Mouse (Mus musculus) heart, embryonic 11.5 days (tissue): Measurements from ENCODE around the gene 4930407I10Rik. TPM values are rescaled to one million over a fixed set of nuclear protein-coding genes. Genes with fewer than 3 reads are reported as not detected.
A peak's percentile ranks its signal among the peaks of the same experiment; 100 is the strongest.

ENCODE experiments used
- ATAC-seq: fragments of 200-750 bp; cut with Nextera tagmentation; replicated peaks from 2 replicates; pipeline ENCODE4 v1.8.0; 2017; ENCODE audit warnings: moderate library complexity; ENCODE audit not compliant: insufficient number of reproducible peaks, low FRiP score, low TSS enrichment
- H3K27ac ChIP-seq: fragments of 300-500 bp; sonication (generic); 2 replicates; pipeline ENCODE4 v1.5.1; 2014; ENCODE audit warnings: mild to moderate bottlenecking, low read depth, low read length
- H3K27me3 ChIP-seq: fragments of 300-500 bp; sonication (generic); 2 replicates; pipeline ENCODE4 v1.6.1; 2014; ENCODE audit warnings: mild to moderate bottlenecking, low read length, mixed read lengths; ENCODE audit not compliant: control insufficient read depth, insufficient read depth
- H3K36me3 ChIP-seq: fragments of 300-500 bp; sonication (generic); 2 replicates; pipeline ENCODE4 v1.6.1; 2014; ENCODE audit warnings: mild to moderate bottlenecking, low read length, moderate library complexity, mixed read lengths; ENCODE audit not compliant: control insufficient read depth, insufficient read depth
- H3K4me1 ChIP-seq: fragments of 300-500 bp; sonication (generic); 2 replicates; pipeline ENCODE4 v1.6.1; 2014; ENCODE audit warnings: low read length; ENCODE audit not compliant: control insufficient read depth, insufficient read depth
- H3K4me2 ChIP-seq: fragments of 300-500 bp; sonication (generic); 2 replicates; pipeline ENCODE4 v1.6.1; 2014; ENCODE audit warnings: mild to moderate bottlenecking, moderate library complexity
- H3K4me3 ChIP-seq: fragments of 300-500 bp; sonication (generic); 2 replicates; pipeline ENCODE4 v1.5.1; 2014; ENCODE audit warnings: low read depth, low read length
- H3K9ac ChIP-seq: fragments of 300-500 bp; sonication (generic); 2 replicates; pipeline ENCODE4 v1.6.1; 2014; ENCODE audit warnings: mild to moderate bottlenecking, low read depth, low read length, moderate library complexity
- H3K9me3 ChIP-seq: fragments of 300-500 bp; sonication (generic); replicated peaks from 2 replicates; pipeline ENCODE4 v1.6.1; 2016; ENCODE audit warnings: low read length; ENCODE audit not compliant: control insufficient read depth
- WGBS: fragments of 180-500 bp; shearing (Covaris S2); extraction: QIAGEN DNeasy Blood & Tissue Kit; methylation state at CpG from one replicate; pipeline ENCODE4 v1.1.7; 2014; ENCODE audit not compliant: insufficient replicate concordance; 5-methylcytosine and 5-hydroxymethylcytosine counted together
- polyA plus RNA-seq: library from polyadenylated mRNA; unstranded; fragments of >200 nt; fragmentation: Nextera tagmentation; extraction: Ambion mirVana; gene quantifications from 2 replicates; pipeline ENCODE4 v1.2.1, GENCODE M21; 2014

The 4930407I10Rik gene
- polyA plus RNA-seq, 1 experiment from 2014 or later, result not detected

DNA sequence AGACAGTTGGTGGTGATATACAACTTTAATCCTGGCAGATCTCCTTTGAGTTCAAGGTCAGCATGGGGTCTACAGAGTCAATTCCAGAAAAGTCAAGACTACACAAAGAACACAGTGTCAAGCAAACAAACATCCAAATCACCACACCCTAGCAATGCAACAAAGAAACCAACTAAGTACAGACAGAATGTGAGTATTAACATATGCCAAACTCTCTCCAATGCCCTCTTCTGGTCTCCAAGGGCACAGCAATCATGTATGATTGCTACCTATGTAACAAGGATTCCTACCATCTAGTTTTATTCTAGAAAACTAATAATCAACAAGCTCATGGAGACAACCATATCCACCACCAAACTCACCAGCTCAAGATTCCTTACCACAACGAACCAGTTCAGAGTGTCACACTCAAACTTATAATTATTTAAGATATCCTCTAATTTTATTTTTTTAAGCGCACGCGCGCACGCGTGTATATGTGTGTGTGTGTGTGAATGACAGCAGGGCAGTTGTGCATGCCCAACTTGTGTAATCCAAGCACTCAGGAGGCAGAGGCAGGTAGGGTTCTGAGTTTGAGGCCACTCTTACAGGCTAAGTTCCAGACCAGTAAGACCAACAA, 14.7 kb upstream of the 4930407I10Rik start:
- H3K9me3 ChIP-seq, result no peaks in the 10 kb centered on the region
- WGBS, result 95% methylated on average over 7 of the region's 7 CpGs
- H3K36me3 ChIP-seq, result peaks cover 12% of the 10 kb centered on the region
- H3K27ac ChIP-seq, result no peak overlapping the region
- H3K4me1 ChIP-seq, result peaks cover 10% of the 10 kb centered on the region
- H3K4me3 ChIP-seq, result no peak overlapping the region
- H3K27me3 ChIP-seq, result 0 out of 2 replicates have a peak, but pooled peaks cover 2% of the 10 kb centered on the region
- no peak overlapping the region for H3K9ac ChIP-seq
- no peak overlapping the region for H3K4me2 ChIP-seq
- no peak for ATAC-seq

GRCm38 (mm10) chr15:82046246-82046891, 12.6 kb upstream of the 4930407I10Rik start:
- 0 out of 2 replicates have a peak, but pooled peaks have one; percentile 39 for ATAC-seq
- H3K9ac ChIP-seq, result peak overlapping the region; percentile 97

GRCm38 (mm10) chr15:82047080-82047883, 11.7 kb upstream of the 4930407I10Rik start, which contains the start of gene Snu13:
Gene Snu13 (minus strand): TSS chr15:82047598.
- Histone ChIP-seq H3K4me3 (peak within 1 kb of the TSS; percentile 100), H3K36me3 (peaks cover 4% of the 10 kb centered on the region; the same call in 1 of the 2 replicates), H3K4me2 (peak within 1 kb of the TSS; percentile 92), H3K4me1 (peaks cover 10% of the 10 kb centered on the region), H3K27me3 (0 out of 2 replicates have a peak, but pooled peaks cover 3% of the 10 kb centered on the region), H3K27ac (peak within 1 kb of the TSS; percentile 89), H3K9ac (peak within 1 kb of the TSS; percentile 97), H3K9me3 (no peaks in the 10 kb centered on the region)
- ATAC-seq, result peak; percentile 74
- 1% methylated on average over 74 of the region's 74 CpGs for WGBS

More at GRCm38 (mm10) chr15:82046246-82046891, 12.6 kb upstream of the 4930407I10Rik start:
- peaks cover 4% of the 10 kb centered on the region; the same call in 1 of the 2 replicates for H3K36me3 ChIP-seq
- H3K27ac ChIP-seq, result no peak overlapping the region
- WGBS, result 4% methylated on average over 26 of the region's 26 CpGs
- H3K4me3 ChIP-seq, result peak overlapping the region; percentile 100
- H3K4me2 ChIP-seq, result peak overlapping the region; percentile 92
- H3K9me3 ChIP-seq, result no peaks in the 10 kb centered on the region
- 0 out of 2 replicates have a peak, but pooled peaks cover 3% of the 10 kb centered on the region for H3K27me3 ChIP-seq
- H3K4me1 ChIP-seq, result peaks cover 10% of the 10 kb centered on the region

GRCm38 (mm10) chr15:82052544-82052943, 6.4 kb upstream of the 4930407I10Rik start:
- no peak overlapping the region for H3K4me3 ChIP-seq
- H3K9me3 ChIP-seq, result no peaks in the 10 kb centered on the region
- WGBS, result 66% methylated on average over 5 of the region's 5 CpGs
- no peaks in the 10 kb centered on the region for H3K36me3 ChIP-seq
- 0 out of 2 replicates have a peak, but pooled peaks cover 3% of the 10 kb centered on the region for H3K27me3 ChIP-seq
- H3K9ac ChIP-seq, result no peak overlapping the region
- H3K27ac ChIP-seq, result no peak overlapping the region
- ATAC-seq, result no peak
- H3K4me1 ChIP-seq, result no peaks in the 10 kb centered on the region
- no peak overlapping the region for H3K4me2 ChIP-seq

DNA sequence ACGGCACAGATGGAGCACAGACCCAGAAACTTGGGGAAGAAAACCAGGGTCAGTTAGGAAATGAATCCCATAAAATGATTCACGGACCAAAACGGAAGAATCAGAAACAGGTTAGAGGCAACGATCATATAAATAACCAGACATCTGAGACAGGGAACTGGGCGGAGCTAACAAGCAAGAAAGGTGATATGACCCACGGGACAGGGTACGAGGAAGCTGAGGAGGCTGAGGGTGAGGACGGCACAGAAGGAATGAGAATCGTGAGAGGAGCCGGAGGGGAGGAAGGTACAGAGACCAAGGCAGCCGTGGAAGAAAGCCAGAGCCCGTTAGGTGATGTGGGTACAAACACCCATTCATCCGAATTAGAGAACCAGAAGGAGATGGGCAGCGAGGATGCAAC, 5.0 kb downstream of the 4930407I10Rik start:
- Histone ChIP-seq H3K9ac (no peak overlapping the region), H3K4me3 (no peak overlapping the region), H3K9me3 (no peaks in the 10 kb centered on the region), H3K4me2 (no peak overlapping the region), H3K36me3 (no peaks in the 10 kb centered on the region), H3K27ac (no peak overlapping the region), H3K4me1 (no peaks in the 10 kb centered on the region), H3K27me3 (peaks cover 50% of the 10 kb centered on the region)
- no peak for ATAC-seq
- 60% methylated on average over 14 of the region's 14 CpGs for WGBS

GRCm38 (mm10) chr15:82065511-82065910, 6.6 kb downstream of the 4930407I10Rik start:
- 17% methylated on average over 7 of the region's 7 CpGs for WGBS
- no peaks in the 10 kb centered on the region for H3K36me3 ChIP-seq
- H3K9me3 ChIP-seq, result peaks cover 3% of the 10 kb centered on the region; the same call in 1 of the 2 replicates
- no peak overlapping the region for H3K27ac ChIP-seq
- H3K27me3 ChIP-seq, result peaks cover 66% of the 10 kb centered on the region
- H3K9ac ChIP-seq, result no peak overlapping the region
- no peak overlapping the region for H3K4me2 ChIP-seq
- H3K4me1 ChIP-seq, result no peaks in the 10 kb centered on the region
- ATAC-seq, result no peak; the same call in 1 of the 2 replicates
- no peak overlapping the region for H3K4me3 ChIP-seq

- H3K27ac ChIP-seq, result no peak within 1 kb of the TSS
- peak within 1 kb of the TSS; percentile 45 for H3K4me2 ChIP-seq
- 19% methylated on average over 39 of the region's 40 CpGs for WGBS
- no peak for ATAC-seq
- peaks cover 3% of the 10 kb centered on the region; the same call in 1 of the 2 replicates for H3K9me3 ChIP-seq
- H3K27me3 ChIP-seq, result peaks cover 56% of the 10 kb centered on the region
- no peak within 1 kb of the TSS for H3K9ac ChIP-seq
- H3K4me3 ChIP-seq, result peak within 1 kb of the TSS; percentile 19; the same call in 1 of the 2 replicates
- no peaks in the 10 kb centered on the region for H3K4me1 ChIP-seq
- no peaks in the 10 kb centered on the region for H3K36me3 ChIP-seq
These were observed 10.9 kb downstream of the 4930407I10Rik start, which contains the start of gene Mei1 for GRCm38 (mm10) chr15:82069898-82070297. Gene Mei1 (plus strand): TSS chr15:82069996.

DNA sequence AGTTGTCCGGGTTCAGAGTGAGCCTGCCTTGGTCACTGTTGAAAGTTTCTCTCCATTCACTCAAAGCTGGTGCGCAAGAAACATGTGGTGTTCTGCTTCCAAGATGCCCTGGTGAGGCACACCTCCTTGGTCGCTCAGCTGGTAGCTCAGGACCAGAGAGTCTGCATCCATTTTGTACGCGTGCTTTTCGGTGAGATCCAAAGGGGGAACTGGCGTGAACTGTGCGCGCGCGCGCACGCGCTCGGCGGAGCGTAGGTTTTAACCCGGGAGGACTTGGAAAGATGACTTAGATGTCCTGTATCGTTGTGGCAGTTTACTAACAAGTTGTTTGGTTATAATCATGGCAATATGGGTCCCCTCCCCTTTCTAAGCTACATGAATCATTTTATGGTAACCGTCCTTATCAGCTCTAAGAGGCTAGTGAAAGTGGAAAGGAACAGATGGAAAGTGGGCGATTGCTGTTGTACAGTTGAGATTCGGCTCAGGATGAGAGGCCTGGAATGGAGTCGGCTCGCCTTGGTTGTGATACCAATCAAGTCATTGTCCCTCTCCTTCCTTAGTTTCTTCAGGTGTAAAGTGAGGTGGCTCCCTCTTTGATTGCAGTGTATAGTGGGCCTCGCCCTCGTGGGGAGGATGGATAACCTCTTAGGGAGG, 13.0 kb downstream of the 4930407I10Rik start:
- no peaks in the 10 kb centered on the region for H3K36me3 ChIP-seq
- H3K27ac ChIP-seq, result no peak overlapping the region
- no peak for ATAC-seq
- peaks cover 46% of the 10 kb centered on the region for H3K27me3 ChIP-seq
- 85% methylated on average over 26 of the region's 26 CpGs for WGBS
- no peak overlapping the region for H3K4me3 ChIP-seq
- H3K4me2 ChIP-seq, result no peak overlapping the region
- H3K4me1 ChIP-seq, result no peaks in the 10 kb centered on the region
- no peak overlapping the region for H3K9ac ChIP-seq
- peaks cover 3% of the 10 kb centered on the region; the same call in 1 of the 2 replicates for H3K9me3 ChIP-seq
